Mouse (Mus musculus) retina, adult 2 months (tissue): ENCODE data around the gene Ube2s.

Experiments used
- DNase-seq: peaks from one replicate; pipeline ENCODE4 v3.0.0-alpha.2; 2012; ENCODE audit warnings: low read depth, low spot score

The Ube2s gene

GRCm38 (mm10) chr7:4777851-4778637 is 34.3 kb downstream of the Ube2s start:
- no peak for DNase-seq

DNA sequence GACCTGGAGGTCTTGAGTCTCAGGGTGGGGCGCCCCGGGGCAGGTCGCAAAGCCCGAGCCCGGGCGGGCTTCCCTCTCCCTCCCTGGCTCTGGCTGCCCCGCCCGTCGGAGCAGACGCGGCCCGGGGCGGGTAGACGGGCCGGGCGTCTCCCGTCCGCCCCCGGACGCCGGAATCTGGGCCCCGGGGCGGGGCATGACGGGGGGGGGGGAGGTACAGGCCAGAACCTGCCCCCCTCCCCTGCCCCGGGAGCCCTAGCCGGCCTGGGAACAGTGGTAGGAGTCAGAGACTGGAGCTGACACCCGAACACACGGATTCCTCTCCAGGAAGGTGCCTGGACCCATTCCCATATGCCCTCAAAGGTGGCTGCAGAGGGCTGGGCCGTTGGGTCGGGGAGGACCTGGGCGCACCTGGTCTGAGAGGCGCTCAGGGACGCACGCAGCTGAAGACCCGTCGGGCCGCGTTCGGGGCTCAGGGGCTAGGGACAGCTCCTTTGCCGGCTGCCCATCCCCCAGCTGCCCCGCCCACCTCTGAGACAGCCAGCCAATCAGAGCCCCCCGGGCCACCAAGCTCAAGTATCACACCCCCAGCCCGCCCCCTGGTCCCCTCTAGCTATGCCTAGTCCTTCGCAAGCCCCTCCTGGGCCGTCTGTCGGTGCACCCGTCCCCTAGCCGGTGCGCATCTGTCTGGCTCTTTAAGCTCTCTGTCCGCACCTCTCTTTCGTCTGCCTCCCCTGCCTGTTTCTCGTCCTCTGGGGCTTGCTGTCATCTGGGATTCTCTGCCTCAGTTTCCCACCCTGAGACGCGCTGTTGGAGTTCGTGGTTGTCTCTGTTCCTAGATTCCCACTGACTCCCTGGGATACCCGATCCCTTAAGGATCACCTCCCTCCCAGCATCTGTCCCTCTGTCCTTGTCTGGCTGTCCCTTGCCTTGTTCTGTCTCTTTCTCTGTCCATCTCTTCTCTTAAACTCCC is 35.2 kb downstream of the Ube2s start:
- no peak for DNase-seq

DNA sequence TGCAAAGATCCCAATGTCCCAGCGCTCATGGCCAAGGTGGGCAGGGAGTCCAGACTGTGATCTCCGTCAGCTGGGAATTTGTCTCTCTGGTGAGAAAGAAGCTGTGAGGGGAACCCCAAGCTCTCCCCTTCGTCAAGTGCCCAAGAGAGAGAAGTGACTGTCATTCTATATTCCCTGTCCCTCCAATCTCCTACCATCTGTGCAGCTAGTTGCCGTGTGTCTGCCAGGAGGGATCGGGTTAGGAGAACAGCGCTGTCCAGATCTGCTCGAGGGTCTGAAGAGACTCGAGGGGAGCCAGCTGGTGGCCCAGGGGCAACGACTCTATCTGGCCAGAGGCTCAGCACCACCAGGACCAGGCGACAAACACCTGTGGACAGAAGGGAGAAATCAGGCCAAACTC is 36.3 kb downstream of the Ube2s start:
- no peak for DNase-seq

DNA sequence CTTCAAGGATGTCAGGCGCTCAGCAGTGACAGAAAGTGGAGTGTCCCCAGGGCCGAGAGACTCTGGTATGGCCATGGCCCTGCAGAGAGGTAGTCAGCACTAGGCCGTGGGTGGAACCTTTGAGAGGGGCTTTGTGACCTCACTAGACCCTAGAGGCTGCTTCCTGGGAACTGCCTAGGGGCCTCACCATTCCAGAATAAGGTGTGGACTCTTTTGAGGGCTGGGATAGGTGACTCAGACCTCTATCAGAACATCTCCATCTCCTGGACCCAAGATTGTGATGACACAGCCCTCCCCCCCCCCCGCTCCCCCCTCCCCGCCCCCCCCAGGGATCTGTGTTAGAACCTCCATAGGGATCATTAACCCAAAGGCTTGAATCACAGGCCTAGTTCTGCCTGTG is 41.2 kb downstream of the Ube2s start, which contains the start of gene Fam71e2:
Gene Fam71e2 (minus strand): TSS at position 101 of the 400 bp plus-strand sequence.
- DNase-seq, result no peak

GRCm38 (mm10) chr7:4764946-4765710 is 47.3 kb downstream of the Ube2s start:
- DNase-seq, result no peak

GRCm38 (mm10) chr7:4759670-4760069 is 52.7 kb downstream of the Ube2s start:
- DNase-seq, result no peak

DNA sequence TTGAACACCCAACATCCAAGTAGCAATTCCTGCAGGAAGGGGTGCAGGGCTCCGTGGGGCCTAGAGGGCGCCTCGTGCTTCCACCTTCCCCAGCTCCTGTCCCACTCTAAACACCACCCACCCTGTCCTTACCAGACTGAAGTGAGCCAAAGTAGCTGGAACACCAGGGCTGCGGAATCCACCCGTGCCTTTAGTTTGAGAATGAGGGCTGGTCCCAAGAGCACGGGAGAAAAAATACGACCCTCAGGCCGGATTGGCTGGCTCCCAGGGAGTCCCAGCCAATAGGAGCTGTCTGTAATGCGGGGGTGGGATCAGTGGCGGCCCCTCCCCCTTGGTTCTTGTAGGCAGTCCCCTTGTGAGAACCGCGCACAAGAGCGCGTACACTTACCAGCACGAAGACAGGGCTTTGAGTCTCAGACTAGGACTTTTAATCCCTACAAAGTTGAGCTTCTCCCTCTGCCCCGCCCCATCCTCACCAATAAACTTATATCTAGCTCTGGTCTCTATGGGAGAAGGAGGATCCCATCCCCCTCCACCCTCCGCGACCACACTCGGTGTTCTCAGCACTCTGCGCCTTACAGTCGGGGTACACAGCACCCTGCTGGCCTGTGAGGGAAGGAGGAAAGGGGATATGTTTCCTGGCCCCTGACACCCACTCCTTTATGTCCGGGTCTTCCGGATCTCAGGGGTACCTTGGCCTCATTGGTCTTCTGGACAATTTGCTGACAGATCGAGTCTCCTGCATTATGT is 59.4 kb downstream of the Ube2s start, which contains the start of gene Cox6b2:
Gene Cox6b2 (minus strand): TSS at position 274 of the 750 bp plus-strand sequence.
- no peak for DNase-seq

DNA sequence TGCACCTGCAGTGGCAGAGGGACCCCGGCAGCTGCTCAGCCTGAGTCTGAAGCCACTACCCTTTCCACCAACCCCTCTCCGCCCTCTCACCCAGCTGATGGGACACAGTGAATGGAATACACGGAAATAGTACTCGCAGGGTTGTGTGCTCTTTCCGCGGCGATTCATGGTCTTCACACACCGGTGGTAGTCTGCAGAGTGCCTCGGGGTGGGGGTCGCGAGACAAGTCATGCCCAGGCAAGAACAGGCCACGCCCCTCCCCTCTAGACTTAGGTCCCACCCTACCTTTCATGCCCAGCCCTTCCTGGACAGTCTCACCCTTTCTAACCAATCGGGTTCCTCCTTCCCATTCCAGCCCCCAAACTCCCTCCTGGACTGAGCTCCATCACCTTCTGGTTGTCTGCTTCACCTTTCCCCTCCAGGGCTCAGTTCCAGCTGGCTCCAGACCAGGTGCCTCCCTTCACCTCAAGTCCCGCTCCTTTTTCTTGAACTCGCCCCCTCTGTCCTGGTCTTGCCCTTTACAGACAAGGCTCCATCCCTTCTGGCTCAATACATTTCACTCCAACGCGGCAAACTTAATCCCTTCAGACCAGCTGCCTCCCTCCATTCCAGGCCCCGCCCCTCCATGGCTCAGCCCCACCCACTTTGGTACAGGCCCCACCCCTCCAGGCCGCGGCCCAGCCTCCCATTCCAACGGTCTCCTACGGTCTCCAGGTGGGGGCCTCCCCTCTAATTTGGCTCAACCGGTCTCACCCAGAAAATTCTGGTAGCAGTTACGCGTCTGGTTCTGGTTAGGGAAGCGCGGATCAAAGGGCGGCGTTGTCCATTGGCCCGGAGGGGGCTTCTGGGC is 60.2 kb downstream of the Ube2s start:
- DNase-seq, result no peak

GRCm38 (mm10) chr7:4749169-4749568 is 63.2 kb downstream of the Ube2s start:
- no peak for DNase-seq

DNA sequence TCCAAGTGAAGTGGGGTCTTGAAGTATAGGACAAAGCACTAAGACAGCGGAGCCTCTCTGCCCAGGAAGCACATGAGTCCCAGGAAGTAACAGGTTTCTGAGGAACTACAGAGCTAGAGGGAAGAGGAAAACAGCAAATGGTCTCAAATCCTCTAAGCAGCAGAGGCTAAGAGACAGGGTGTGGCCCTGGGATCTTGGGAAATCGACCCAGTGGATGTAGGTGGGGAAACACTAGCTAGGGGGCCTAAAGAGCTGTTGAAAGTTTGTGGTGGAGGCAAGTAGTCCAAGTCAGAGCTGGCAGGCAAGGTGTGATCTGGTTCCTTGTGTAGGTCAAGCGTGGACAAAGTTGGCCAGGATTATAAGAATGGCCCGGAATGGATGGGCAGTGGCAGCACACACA is 64.1 kb downstream of the Ube2s start:
- DNase-seq, result no peak

GRCm38 (mm10) chr7:4747156-4747899 is 65.1 kb downstream of the Ube2s start:
- no peak for DNase-seq

DNA sequence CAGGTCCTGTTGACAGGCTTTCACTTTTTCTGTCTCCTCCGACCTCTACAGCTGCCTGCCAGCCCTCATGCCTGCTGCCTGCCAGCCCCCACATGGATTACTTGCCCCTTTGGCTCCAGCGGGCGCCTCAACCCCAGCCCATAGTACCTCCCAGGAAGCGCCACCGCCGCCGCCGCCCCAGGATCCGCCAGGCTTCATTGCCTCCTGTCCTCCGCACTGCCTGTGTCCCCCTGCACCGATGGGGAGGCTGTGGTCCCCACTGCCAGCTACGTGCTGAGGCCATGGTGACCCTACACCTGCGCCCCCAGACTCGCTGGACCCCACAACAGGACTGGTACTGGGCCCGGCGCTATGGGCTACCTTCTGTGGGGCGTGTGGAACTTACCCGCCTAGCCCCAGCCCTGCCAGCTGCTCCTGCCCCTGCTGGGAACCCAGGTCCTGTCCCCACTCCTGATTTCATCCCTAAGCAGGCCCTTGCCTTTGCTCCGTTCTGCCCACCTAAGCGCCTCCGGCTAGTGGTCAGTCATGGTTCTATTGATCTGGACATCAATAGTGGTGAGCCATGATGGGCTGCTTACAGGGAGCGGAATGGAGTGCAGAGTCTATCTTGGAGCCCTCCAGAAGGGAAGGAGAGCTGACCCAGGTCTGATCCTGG is 65.9 kb downstream of the Ube2s start:
- DNase-seq, result no peak

- no peak for DNase-seq
Observed at GRCm38 (mm10) chr7:4744886-4745285, 67.5 kb downstream of the Ube2s start.
